25 mouse cellular contexts compared by ENCODE assay signal in the genomic region with DNA sequence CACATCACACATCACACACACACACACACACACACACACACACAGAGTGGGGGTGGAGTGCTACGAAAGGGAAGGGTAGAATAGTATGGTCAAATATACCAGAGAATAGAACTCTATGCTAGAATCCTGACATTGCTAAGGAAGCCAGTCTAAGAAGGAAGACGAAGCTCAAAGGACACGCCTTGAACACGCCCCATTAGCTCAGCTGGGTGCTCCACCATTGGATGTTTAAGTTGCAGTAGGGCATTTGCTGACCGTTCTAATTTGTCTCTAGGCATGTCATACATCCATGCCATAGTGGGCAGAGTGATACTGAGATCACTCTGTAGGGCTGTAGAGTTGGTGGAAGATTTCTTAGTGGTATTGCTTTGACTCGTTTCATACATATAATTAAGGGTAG. TPM values are rescaled to one million over a fixed set of nuclear protein-coding genes. Genes with fewer than 3 reads are reported as not detected.
A peak's percentile ranks its signal among the peaks of the same experiment; 100 is the strongest.
DNase-seq lines count a peak whose midpoint lies in the region; TF ChIP-seq lines count a peak whose summit lies in the region.
"Had no signal": no experiment of that assay in that cellular context is flagged by ENCODE, and none has a peak within 500 bp of the region (broad histone marks: within the 10 kb centered on the region; RNA-seq: fewer than 3 reads in every experiment).

No protein-coding gene starts in this region.

- DNase-seq in heart, adult 11 months, result peak; percentile 51
- DNase-seq in heart, adult 2 months, result no peak
- DNase-seq in 416B (ENCODE audit: low read depth) (peak; percentile 52), MEL-GATA-1-ER (ENCODE audit: extremely low read depth, low read depth) (peak; percentile 44)
- DNase-seq in frontal cortex, postnatal 36 days (ENCODE audit: low spot score in 2 of 2), result no peak
- DNase-seq in thymus, postnatal 36 days, result no peak
- DNase-seq: adrenal gland, adult 2 months; adrenal gland, postnatal 10 days; adrenal gland, postnatal 25 days; cerebellum, adult 11 months; cerebellum, adult 18-20 months; cerebellum, adult 8-10 months; cerebellum, adult 9-11 months; cerebellum, postnatal 14 days; cerebellum, postnatal 36 days; forebrain, postnatal 0 days had no signal

- no peaks in the 10 kb centered on the region for H3K79me2 ChIP-seq in heart, adult 2 months (replicated peaks; ENCODE audit: control insufficient read depth, insufficient read depth, low read length)

- H3K36me3 ChIP-seq in heart, adult 2 months (ENCODE audit: control insufficient read depth, insufficient read depth, low read length), result no peaks in the 10 kb centered on the region
- H3K36me3 ChIP-seq: embryonic facial prominence, embryonic 10.5 days; embryonic facial prominence, embryonic 12.5 days; forebrain, embryonic 15.5 days had no signal

- 81% methylated on average over 6 of the region's 6 CpGs for WGBS in heart, adult 2 months

- no peak overlapping the region for H3K9ac ChIP-seq in heart, adult 2 months (ENCODE audit: low read depth, low read length)
- H3K9ac ChIP-seq: embryonic facial prominence, embryonic 12.5 days; forebrain, embryonic 13.5 days; forebrain, embryonic 15.5 days; forebrain, postnatal 0 days had no signal

- peaks cover 2% of the 10 kb centered on the region; the same call in 1 of the 2 replicates for H3K4me1 ChIP-seq in heart, adult 2 months (ENCODE audit: control insufficient read depth, insufficient read depth, low read length)
- H3K4me1 ChIP-seq: forebrain, embryonic 13.5 days; forebrain, embryonic 15.5 days had no signal

- no peaks in the 10 kb centered on the region for H3K27me3 ChIP-seq in heart, adult 2 months (ENCODE audit: control insufficient read depth, insufficient read depth, low read length)
- H3K27me3 ChIP-seq: embryonic facial prominence, embryonic 12.5 days; forebrain, embryonic 13.5 days; forebrain, embryonic 15.5 days had no signal

- no peak for TF ChIP-seq POLR2A in heart, adult 2 months (IDR thresholded peaks at IDR 0.05; ENCODE audit: insufficient read depth, low read depth, low read length)

- H3K27ac ChIP-seq in heart, adult 2 months, result no peak overlapping the region
- H3K27ac ChIP-seq: embryonic facial prominence, embryonic 10.5 days; embryonic facial prominence, embryonic 12.5 days; forebrain, embryonic 13.5 days; forebrain, embryonic 15.5 days had no signal

- TF ChIP-seq CTCF in heart, adult 2 months (IDR thresholded peaks at IDR 0.05), result no peak

- H3K4me3 ChIP-seq in heart, adult 2 months, result no peak overlapping the region
- H3K4me3 ChIP-seq: embryonic facial prominence, embryonic 10.5 days; embryonic facial prominence, embryonic 12.5 days; forebrain, embryonic 13.5 days; forebrain, embryonic 15.5 days had no signal

- TF ChIP-seq EP300 in heart, adult 2 months (IDR thresholded peaks at IDR 0.05; ENCODE audit: insufficient read depth, low read depth, low read length), result no peak

- intact Hi-C loops in heart, adult 2 months (cut with DNase I), result loop anchor here (10.0 kb wide), 1 partner anchor 312 kb away; no protein-coding TSS in a partner anchor

RNA-seq across cellular contexts. Expression of a gene that starts 32.0 kb away (rescaled TPM):
- under 1 TPM; 0.21 to 0.30 TPM for total RNA-seq in heart, adult 2 months (2021)
- polyA plus RNA-seq in heart, adult 2 months (2012; rRNA removed), result 0.91 and 1.3 TPM in 2 replicates
- total RNA-seq: adrenal gland, adult 2 months; adrenal gland, postnatal 25 days; common myeloid progenitor, adult 5-6 weeks; ES-E14 had no signal
- polyA plus RNA-seq: adrenal gland, adult 2 months; C2C12 had no signal

RNA-seq across cellular contexts. Expression of a gene that starts 35.6 kb away (rescaled TPM):
- total RNA-seq in heart, adult 2 months (2021), result 100 to 1,000 TPM; 101 to 113 TPM
- 43.2 and 84.3 TPM in 2 replicates for polyA plus RNA-seq in heart, adult 2 months (2012; rRNA removed)

RNA-seq across cellular contexts. Expression of a gene that starts 50.9 kb away (rescaled TPM):
- not detected for total RNA-seq in heart, adult 2 months (2021)
- polyA plus RNA-seq in heart, adult 2 months (2012; rRNA removed), result 0.04 TPM in 1 of 2 replicates, not detected in the other
- total RNA-seq: adrenal gland, adult 2 months; adrenal gland, postnatal 10 days; adrenal gland, postnatal 25 days; ES-E14 had no signal
- polyA plus RNA-seq: adrenal gland, adult 2 months; C2C12; embryonic facial prominence, embryonic 14.5 days; forebrain, embryonic 11.5 days; forebrain, embryonic 13.5 days; forebrain, embryonic 15.5 days; forebrain, postnatal 0 days had no signal

Comparison
In these comparisons a context has a peak if more than half of its experiments do, and no peak if none do; other contexts are left out.
1. DNase-seq: peak in heart, adult 11 months (single experiment), 416B (single experiment) and MEL-GATA-1-ER (single experiment); none in heart, adult 2 months (0 of 2), frontal cortex, postnatal 36 days (0 of 2) and thymus, postnatal 36 days (0 of 2).